Mouse (Mus musculus) frontal cortex, postnatal 36 days (tissue): ENCODE data around the gene Prkcd.

Experiments
- DNase-seq, 2 experiments: peaks; one replicate each; pipeline ENCODE4 v3.0.0; 2022; ENCODE audit warnings: low spot score in 2 of 2

Prkcd gene

DNA sequence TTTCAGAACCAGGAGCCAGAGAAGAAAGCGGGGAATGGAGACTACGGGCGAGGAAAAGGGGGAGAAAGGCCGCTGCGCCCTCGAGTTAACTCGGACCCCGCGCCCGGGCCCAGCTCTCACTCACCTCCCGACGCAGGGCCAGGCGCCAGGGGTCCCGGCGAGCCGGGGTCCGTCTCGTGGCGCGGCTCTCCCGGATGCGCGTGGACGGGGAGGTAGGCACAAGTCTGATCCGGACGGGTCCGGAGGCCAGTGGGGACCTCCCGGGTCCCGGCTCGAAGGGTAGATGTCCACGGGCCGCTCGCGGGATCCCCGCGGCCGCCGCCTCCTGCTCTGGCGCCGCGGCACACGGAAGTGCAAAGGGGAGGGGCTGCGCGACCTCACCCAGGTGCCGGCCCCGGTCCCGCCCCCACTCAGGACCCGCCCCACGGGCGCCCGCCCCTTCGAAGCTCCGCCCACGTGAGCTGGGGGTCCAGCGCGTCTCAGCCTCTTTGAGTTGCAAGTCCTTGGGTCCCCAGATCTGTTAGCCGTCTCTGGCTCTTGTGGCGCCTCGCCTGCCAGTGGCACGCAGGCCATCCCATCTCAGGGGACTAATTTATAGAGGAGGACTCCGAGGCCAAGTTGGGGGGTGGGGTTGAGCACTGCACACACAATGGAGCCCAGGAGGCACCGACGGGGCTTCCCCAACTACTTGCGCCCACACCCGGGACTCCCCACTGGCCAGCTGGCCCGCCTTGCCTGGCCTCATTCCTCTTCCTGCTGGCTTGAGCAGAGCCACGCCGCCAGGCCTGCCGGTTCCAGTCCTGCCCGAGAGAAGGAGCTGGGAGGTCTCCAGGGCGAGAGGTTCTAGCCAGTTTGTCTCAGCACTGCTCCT lies at the start of gene Prkcd:
Prkcd (minus strand) TSS at position 355 of the 871 bp plus-strand sequence.
- DNase-seq = peak; percentile 21 to 37

DNA sequence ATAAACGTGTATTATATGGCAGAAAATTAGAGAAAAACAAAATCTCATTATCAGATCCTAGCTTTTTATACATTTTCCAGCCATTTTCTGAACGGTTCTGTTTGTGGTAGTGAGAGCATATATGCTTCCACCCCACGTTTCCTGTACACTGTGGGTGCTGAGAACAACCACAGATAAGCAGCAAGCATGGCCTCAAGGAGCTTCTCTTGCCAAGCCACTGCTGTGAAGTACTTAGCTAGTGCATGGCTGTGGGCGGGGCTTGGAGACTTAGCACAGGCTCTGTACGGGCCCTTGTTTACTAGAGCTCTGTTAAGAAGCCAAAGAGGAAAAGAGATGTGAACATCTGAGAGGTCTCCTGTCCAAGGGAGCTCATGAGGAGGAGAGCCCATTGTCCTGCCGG lies 48.9 kb upstream of the Prkcd start:
- DNase-seq = no peak

GRCm38 (mm10) chr14:30671986-30672312 lies 45.9 kb upstream of the Prkcd start:
- peak; percentile 93 to 94 for DNase-seq

DNA sequence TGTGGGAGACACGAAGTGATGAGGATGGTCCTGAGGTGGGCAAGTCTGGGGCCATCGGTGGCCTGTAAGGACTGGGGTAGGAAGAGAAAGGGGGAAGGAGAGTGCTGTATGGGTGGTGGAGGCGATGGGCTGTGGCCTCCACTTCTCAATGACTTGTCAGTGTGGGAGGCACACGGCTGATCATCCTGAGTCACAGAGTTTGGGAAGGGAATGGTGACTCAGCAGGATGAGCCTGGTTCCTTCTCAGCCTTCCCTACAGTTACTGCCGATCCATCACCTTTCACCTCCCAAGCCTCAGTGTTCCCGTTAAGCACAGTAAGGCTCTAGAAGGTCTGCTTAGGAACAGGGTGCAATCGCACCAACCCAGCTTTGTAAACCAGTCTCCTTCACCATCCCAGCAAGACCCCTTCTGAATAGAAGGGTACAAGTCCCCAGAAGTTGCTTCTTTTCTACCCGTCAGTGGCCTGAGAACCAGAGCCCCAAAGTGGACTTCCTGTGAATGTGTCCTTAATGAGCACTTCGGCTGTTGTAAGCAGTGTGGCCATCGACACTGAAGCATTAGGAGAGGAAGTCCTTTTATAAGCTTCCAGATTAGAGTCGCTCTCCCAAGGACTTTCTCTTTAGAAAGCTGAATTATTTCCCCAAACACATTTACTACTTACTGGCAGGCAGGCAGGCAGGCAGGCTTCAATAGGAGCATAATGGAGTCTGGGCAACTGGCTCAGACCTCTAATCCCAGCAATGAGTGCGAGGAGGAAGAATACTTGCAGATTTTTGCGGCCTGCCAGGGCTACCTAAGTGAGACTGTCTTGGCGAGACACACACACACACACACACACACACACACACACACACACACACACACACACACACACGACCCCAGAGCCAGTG lies 45.3 kb upstream of the Prkcd start:
- DNase-seq = peak; percentile 35 to 48

GRCm38 (mm10) chr14:30670161-30670560 lies 44.2 kb upstream of the Prkcd start:
- DNase-seq = no peak

- DNase-seq = peak in 1 of 2 experiments; percentile 21
These were observed 40.6 kb upstream of the Prkcd start for GRCm38 (mm10) chr14:30666604-30667003.

DNA sequence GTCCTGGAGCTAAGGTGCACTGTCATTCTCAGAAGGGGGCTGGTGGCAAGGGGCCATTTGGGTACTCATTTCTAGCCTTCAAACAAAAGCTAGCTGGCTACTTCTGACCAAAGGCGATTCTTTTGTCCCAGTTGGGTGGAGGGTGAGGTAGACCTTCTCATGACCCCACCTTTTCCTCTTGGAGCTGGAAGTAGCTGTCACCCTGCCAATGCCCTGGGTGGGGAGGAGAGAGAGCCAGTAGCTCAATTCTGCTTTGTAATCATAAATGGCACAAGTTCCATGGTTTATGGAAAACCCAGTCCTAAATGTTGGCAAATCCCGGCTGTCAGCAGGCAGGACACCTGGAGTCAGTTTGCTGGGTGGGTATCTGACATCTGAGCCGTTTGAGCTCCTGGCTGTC lies 40.1 kb upstream of the Prkcd start:
- DNase-seq = no peak

GRCm38 (mm10) chr14:30655531-30655930 lies 29.5 kb upstream of the Prkcd start:
- no peak for DNase-seq

- no peak for DNase-seq
These were observed 28.8 kb upstream of the Prkcd start for GRCm38 (mm10) chr14:30654691-30655228.

GRCm38 (mm10) chr14:30653943-30654659 lies 28.1 kb upstream of the Prkcd start, which contains the start of gene Rft1:
Rft1 (plus strand) TSS chr14:30654360.
- peak; percentile 99 for DNase-seq

DNA sequence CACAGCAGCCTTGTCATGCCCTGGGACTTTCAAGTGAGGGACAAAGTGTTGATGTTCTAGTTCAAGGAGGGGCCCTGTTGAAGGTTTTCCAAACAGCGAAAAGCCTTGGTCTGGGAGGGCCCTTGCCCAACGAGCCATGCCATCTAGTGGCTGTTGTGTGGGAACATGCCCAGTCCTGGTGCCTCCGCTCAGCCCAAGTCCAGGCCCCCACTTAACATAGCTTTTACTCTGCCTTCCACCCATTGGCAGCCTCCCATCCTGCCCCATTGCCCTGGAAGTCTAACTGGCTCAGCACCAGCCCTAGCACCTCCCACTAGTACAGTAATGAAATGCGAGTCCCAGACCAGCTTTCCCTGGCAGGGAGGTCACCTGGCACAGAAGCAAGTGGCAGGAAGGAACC lies 25.0 kb upstream of the Prkcd start:
- peak; percentile 30 to 51 for DNase-seq

DNA sequence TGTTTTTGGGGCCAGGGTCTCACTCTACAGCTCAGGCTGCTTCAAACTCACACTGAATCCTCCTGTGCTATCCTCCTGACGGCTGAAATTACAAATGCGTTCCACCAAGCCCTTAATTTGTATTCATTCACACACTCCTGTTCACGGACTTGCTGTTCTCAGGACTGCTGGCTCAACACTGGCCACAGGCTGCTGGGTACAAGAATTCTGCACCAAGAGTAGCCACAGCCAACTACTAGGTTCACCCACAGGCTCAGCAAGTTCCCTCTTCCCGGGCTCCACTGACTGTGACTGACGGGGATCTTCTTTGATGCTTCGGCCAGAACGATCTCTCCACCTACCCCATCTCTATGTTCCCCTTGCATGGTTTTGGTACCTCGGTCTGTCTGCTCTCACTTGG lies 23.7 kb upstream of the Prkcd start:
- no peak for DNase-seq

- no peak for DNase-seq
These were observed 22.5 kb upstream of the Prkcd start for GRCm38 (mm10) chr14:30648478-30648877.

DNA sequence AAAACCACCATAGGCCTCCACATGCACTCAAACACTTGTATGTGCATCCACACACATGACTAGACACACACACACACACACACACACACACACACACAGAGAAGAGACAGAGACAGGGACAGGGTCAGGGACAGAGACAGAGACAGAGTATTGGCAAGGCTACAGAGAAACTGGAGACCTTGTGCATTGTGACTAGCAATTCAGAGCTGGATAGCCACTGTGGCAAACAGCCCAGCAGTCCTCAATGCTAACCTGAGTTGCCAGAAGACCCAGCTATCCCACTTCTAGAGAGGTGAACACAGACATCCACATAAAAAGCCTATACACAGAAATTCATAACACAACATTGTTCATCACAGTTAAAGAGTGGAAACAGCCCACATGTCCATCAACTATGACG lies 20.5 kb upstream of the Prkcd start:
- DNase-seq = no peak

GRCm38 (mm10) chr14:30645066-30645465 lies 19.1 kb upstream of the Prkcd start:
- DNase-seq = no peak

GRCm38 (mm10) chr14:30644026-30644425 lies 18.0 kb upstream of the Prkcd start:
- DNase-seq = no peak

DNA sequence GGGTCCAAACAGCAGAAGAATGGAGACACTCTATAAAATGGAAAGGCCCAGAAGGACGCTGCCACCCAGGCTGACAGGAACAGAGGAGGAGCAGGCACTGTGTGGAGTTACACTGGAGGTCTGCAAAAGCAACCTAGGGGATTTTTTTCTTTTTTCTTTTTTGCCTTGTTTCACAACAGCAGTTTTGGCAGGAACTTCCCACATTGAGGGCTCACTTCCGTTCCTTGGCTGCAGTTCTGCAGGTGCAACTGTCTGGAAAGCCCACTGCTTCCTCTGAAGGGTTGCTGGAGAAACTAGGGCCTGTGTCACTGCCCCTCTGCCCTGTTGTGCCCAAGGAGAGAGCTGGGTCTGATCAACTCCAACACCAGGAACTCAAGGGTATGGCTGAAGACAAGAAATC lies 15.7 kb upstream of the Prkcd start:
- DNase-seq = no peak

DNA sequence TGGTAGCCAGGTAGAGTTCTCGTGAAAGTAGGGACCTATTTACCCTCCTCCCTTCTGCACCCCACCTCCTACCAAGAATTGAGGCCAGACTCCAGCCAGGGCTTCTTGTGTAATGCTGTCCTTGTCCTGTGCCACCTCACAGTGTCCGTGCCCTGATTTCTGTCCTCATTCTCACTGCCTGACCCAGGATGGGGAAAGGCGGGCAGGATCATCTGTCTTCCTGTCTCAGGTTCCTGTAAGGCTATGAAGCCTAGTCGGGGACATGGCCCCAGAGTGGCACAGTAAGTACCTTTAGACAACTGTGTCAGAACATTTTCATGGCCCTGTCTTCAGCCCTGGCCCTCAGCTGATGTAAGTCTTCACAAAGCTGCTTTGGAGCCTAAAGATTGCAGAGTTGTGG lies 12.7 kb upstream of the Prkcd start:
- no peak for DNase-seq

DNA sequence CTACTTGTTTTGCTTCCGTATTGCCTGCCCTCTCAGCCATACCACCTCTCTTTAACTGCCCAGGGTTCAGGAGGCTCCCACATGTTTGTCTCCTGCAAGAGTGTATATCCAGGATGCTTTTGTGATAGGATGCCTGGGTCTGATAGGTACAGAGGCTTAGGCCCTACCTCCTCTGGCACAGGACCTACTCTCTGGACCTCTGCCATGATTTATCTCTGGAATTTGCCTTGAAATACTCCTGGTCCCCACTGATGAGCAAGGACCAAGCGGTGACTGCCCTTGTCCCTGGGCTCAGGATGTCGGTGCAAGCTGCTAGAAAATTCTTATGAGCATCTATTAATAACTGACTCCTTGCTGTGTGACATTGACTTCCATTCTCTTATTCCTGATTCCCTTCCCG lies 12.0 kb upstream of the Prkcd start:
- no peak for DNase-seq

- DNase-seq = no peak
These were observed 11.1 kb upstream of the Prkcd start for GRCm38 (mm10) chr14:30637087-30637486.

DNA sequence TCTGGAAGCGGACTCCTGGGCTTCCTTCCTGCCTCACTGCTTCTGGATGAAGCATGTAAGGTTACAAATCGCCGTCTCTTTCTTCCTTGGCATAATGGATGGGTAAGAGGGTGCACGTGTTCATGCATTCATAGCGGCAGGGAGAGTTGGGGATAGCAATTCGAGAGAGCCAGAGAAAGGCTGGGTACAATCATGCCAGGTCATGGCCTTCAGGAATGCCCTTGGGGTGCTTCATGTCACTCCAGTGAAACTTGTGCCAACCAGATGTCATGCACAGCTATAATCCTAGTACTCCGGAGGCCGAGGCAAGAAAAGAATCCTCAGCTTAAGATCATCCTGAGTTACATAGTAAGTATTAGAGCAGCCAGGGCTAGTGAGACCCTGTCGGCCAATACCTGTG lies 10.5 kb upstream of the Prkcd start:
- no peak for DNase-seq
